Mouse (Mus musculus) cortical plate, adult 2 months (tissue): ENCODE results near the gene Tln1. TPM values are rescaled to one million over a fixed set of nuclear protein-coding genes. Genes with fewer than 3 reads are reported as not detected.

Source experiments
- H3K27ac ChIP-seq: fragments of 200-500 bp; 2 replicates; pipeline ENCODE4 v1.5.1; 2012; ENCODE audit warnings: low read length, control low read depth, inconsistent platforms; ENCODE audit not compliant: insufficient read depth
- H3K4me1 ChIP-seq: fragments of 200-500 bp; 2 replicates; pipeline ENCODE4 v1.6.1; 2011; ENCODE audit warnings: low read length; ENCODE audit not compliant: control insufficient read depth, insufficient read depth
- H3K4me3 ChIP-seq: fragments of 200-500 bp; 2 replicates; pipeline ENCODE4 v1.5.1; 2011; ENCODE audit warnings: mild to moderate bottlenecking, low read length, control low read depth; ENCODE audit not compliant: insufficient read depth
- CTCF ChIP-seq: fragments of 200-500 bp; IDR thresholded peaks from 2 replicates; pipeline ENCODE4 v1.5.1; 2011; ENCODE audit warnings: mild to moderate bottlenecking, control low read depth, low read length; ENCODE audit not compliant: insufficient read depth; ENCODE audit errors: extremely low read depth
- POLR2A ChIP-seq: fragments of 200-500 bp; IDR thresholded peaks from 2 replicates; pipeline ENCODE4 v1.6.1; 2011; ENCODE audit warnings: mild to moderate bottlenecking, low read length, control low read depth; ENCODE audit not compliant: insufficient read depth; ENCODE audit errors: extremely low read depth
- polyA plus RNA-seq: library from polyadenylated mRNA; depleted of rRNA; stranded (reverse); fragments of >200 nt; gene quantifications from 2 replicates; pipeline ENCODE4 v1.2.3, GENCODE M21; 2012

The Tln1 gene
- polyA plus RNA-seq, 1 experiment: 44.3 TPM

GRCm38 (mm10) chr4:43579256-43579655 lies 16.8 kb upstream of the Tln1 start:
- H3K4me3 ChIP-seq: peak overlapping the region; percentile 82
- no peak for TF ChIP-seq CTCF
- no peak for TF ChIP-seq POLR2A
- H3K27ac ChIP-seq: no peak overlapping the region
- H3K4me1 ChIP-seq: peaks cover 12% of the 10 kb centered on the region

GRCm38 (mm10) chr4:43578376-43579204 lies 16.1 kb upstream of the Tln1 start, which contains the start of the genes Rgp1 and Gba2:
TSS of gene Rgp1 (plus strand) at chr4:43578715.
TSS of gene Gba2 (minus strand) at chr4:43578873.
- peak; percentile 62; the same call in 1 of the 2 replicates for TF ChIP-seq POLR2A
- no peak for TF ChIP-seq CTCF
- Histone ChIP-seq H3K4me3 (peak within 1 kb of the TSS; percentile 82), H3K4me1 (peaks cover 12% of the 10 kb centered on the region), H3K27ac (peak within 1 kb of the TSS; percentile 80)

GRCm38 (mm10) chr4:43577237-43577881 lies 14.9 kb upstream of the Tln1 start:
- TF ChIP-seq POLR2A (no peak), CTCF (no peak)
- H3K27ac ChIP-seq: peak overlapping the region; percentile 80; the same call in 1 of the 2 replicates
- peak overlapping the region; percentile 82 for H3K4me3 ChIP-seq
- peaks cover 12% of the 10 kb centered on the region for H3K4me1 ChIP-seq

- H3K4me1 ChIP-seq: peaks cover 12% of the 10 kb centered on the region
These were observed 12.9 kb upstream of the Tln1 start for GRCm38 (mm10) chr4:43575356-43575755.

DNA sequence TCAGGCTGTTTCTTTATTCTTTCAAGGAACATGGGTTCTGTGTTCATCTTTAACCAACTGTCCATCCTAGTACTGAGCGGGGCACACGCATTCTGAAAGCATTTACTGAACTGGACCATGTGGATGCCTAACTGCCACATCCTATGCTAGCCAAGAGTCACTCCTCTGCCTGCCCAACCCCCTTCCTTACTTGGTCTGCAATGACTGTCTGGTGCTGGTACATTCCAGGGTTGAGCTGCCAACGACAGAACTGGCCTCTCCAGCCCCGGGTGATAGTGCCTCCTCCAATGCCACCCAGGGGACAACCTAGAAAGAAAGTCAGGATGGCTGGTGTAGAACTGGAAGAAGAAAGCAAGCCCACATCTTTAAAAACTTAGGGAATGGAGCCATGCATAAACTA lies 11.1 kb upstream of the Tln1 start:
- H3K27ac ChIP-seq: no peak overlapping the region
- no peak overlapping the region for H3K4me3 ChIP-seq
- H3K4me1 ChIP-seq: peaks cover 10% of the 10 kb centered on the region; the same call in 1 of the 2 replicates
- TF ChIP-seq CTCF (no peak), POLR2A (no peak)

More at GRCm38 (mm10) chr4:43575356-43575755, 12.9 kb upstream of the Tln1 start:
- peak overlapping the region; percentile 82; the same call in 1 of the 2 replicates for H3K4me3 ChIP-seq
- H3K27ac ChIP-seq: no peak overlapping the region
- no peak for TF ChIP-seq POLR2A
- no peak for TF ChIP-seq CTCF

- H3K27ac ChIP-seq: no peak overlapping the region
- no peak for TF ChIP-seq CTCF
- no peak for TF ChIP-seq POLR2A
- peaks cover 4% of the 10 kb centered on the region; the same call in 1 of the 2 replicates for H3K4me1 ChIP-seq
- H3K4me3 ChIP-seq: no peak overlapping the region
These were observed 9.0 kb upstream of the Tln1 start for GRCm38 (mm10) chr4:43571395-43572045.

- no peak overlapping the region for H3K4me3 ChIP-seq
- peaks cover 6% of the 10 kb centered on the region for H3K4me1 ChIP-seq
- TF ChIP-seq CTCF (no peak), POLR2A (no peak)
- H3K27ac ChIP-seq: no peak overlapping the region
These were observed 4.6 kb upstream of the Tln1 start for GRCm38 (mm10) chr4:43567140-43567539.

DNA sequence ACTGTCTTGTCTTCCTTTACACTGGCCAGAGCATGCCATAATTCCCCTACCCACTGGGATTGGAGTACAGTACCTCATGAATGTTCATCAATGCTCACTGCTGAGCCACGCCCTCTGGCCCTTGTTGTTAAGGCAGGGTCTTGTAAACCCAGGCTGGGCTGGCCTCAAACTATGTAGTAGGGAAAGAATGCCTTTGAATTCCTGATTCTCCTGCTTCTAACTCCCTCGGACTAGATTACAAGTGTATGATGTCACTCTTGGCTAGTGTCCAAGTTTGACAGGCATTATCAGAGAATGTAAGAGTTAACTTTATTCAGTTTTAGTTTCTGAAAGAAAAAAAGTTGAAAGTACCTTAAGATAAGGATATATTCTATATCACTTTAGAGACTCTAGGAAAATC lies 1.7 kb upstream of the Tln1 start:
- Histone ChIP-seq H3K27ac (no peak overlapping the region), H3K4me1 (peaks cover 8% of the 10 kb centered on the region), H3K4me3 (peak overlapping the region; percentile 71; the same call in 1 of the 2 replicates)
- no peak for TF ChIP-seq POLR2A
- no peak for TF ChIP-seq CTCF

GRCm38 (mm10) chr4:43563601-43563875 lies 1.0 kb upstream of the Tln1 start:
- H3K27ac ChIP-seq: no peak overlapping the region
- H3K4me1 ChIP-seq: peaks cover 8% of the 10 kb centered on the region
- H3K4me3 ChIP-seq: peak overlapping the region; percentile 71; the same call in 1 of the 2 replicates
- TF ChIP-seq POLR2A (no peak), CTCF (no peak)
